Mouse (Mus musculus): ENCODE data around the gene Kansl1. TPM values are rescaled to one million over a fixed set of nuclear protein-coding genes. Genes with fewer than 3 reads are reported as not detected.

The Kansl1 gene
- polyA plus RNA-seq, 1 experiment from 2014 or later, result 25.5 TPM

DNA sequence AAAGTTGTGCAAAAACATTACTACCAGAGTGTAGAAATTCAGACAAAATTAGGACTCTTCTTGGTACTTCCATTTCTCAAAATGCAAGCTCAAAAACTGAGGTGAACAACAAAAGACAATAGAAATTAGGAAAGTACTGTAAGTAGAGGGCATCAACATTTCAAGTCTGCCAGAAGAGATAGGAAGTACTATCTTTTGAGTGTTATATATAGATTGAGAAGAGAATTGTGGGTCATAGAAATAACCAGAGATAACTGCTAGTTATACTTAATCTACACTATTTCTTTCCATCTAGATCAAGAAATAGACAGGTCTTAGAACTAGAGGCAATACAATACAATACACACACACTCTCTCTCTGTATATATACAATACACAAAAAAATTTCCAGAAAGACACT, 30.2 kb downstream of the Kansl1 start:
- H3K9ac ChIP-seq, result no peak overlapping the region
- H3K36me3 ChIP-seq, result no peaks in the 10 kb centered on the region
- H3K9me3 ChIP-seq (replicated peaks), result no peaks in the 10 kb centered on the region
- no peaks in the 10 kb centered on the region for H3K27me3 ChIP-seq
- H3K4me1 ChIP-seq, result 0 out of 2 replicates have a peak, but pooled peaks cover 3% of the 10 kb centered on the region
- H3K4me3 ChIP-seq (replicated peaks), result no peak overlapping the region
- H3K27ac ChIP-seq (replicated peaks), result no peak overlapping the region
- H3K4me2 ChIP-seq (replicated peaks), result no peak overlapping the region
- ATAC-seq (ENCODE audit: insufficient number of reproducible peaks, low FRiP score, low TSS enrichment, low read depth), result no peak

DNA sequence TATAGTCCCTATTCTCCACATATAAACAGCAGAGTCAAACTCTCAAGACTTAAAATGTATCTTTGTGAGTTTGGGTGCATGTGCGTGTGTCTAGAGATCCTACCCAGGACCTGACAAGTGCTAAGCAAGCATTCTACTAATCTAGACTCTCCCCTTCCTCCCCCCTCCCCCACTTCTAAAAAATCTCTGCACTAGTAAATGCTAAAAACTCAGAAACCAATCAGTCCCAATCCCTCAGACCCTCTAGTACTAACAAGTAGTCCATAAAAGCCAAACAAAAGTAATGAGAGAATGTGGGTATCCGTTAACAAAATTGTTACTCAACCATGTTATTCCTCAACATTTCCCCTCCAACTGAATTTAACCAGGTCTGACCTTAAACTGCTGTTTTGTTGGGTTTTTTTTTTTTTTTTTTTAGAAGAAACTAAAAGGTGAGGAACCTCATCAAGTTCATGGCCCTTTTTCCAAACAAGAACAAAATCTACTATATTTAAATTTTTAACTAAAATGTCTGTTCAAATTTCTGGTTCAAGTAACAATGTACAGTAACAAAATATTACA, 32.2 kb downstream of the Kansl1 start:
- H3K36me3 ChIP-seq, result no peaks in the 10 kb centered on the region
- no peak overlapping the region for H3K27ac ChIP-seq (replicated peaks)
- no peak overlapping the region for H3K4me3 ChIP-seq (replicated peaks)
- WGBS, result 64% methylated on average over 2 of the region's 2 CpGs
- no peaks in the 10 kb centered on the region for H3K9me3 ChIP-seq (replicated peaks)
- no peak overlapping the region for H3K4me2 ChIP-seq (replicated peaks)
- H3K4me1 ChIP-seq, result peaks cover 3% of the 10 kb centered on the region; the same call in 1 of the 2 replicates
- H3K27me3 ChIP-seq, result no peaks in the 10 kb centered on the region
- no peak overlapping the region for H3K9ac ChIP-seq
- no peak for ATAC-seq (ENCODE audit: insufficient number of reproducible peaks, low FRiP score, low TSS enrichment, low read depth)

DNA sequence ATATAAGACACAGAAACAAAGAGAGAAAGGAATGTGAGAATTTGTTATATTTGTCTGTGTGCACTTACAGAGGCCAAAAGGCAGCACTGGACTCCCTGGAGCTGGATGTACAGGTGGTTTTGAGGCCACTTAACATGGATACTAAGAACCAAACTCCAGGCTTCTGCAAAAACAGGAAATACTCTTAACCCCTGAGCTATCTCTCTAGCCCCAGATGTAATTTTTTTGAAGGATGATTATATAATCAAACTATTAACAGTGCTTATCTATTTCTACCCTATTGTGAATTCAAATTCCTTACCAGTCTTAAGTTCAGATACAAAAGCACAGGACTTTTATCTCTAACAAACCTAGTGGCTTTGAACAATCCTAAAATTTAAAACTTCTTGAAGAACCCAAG, 32.9 kb downstream of the Kansl1 start:
- H3K27ac ChIP-seq (replicated peaks), result no peak overlapping the region

DNA sequence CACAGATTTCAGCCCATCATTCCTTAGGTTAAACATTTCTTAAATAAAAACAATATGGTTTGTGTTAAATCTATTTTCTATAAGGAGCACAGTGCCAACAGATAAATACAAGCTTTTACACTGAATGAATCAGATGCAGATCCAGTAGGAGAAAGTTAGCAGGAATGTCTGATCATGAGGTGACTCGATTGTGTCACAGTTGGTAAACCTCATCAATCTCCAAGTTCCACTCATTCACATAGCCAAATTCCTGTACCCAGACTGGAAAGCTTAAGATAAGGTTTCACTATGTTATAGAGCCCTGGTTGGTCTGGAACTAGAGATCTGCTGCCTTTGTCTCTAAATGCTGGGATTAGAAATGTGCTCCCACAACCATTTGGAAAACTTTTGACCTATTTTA, 33.5 kb downstream of the Kansl1 start:
- H3K9ac ChIP-seq, result no peak overlapping the region
- no peaks in the 10 kb centered on the region for H3K27me3 ChIP-seq
- no peak for ATAC-seq (ENCODE audit: insufficient number of reproducible peaks, low FRiP score, low TSS enrichment, low read depth)
- H3K4me3 ChIP-seq (replicated peaks), result no peak overlapping the region
- H3K36me3 ChIP-seq, result no peaks in the 10 kb centered on the region
- 51% methylated on average over 1 of the region's 1 CpGs for WGBS
- no peak overlapping the region for H3K4me2 ChIP-seq (replicated peaks)
- H3K4me1 ChIP-seq, result peaks cover 3% of the 10 kb centered on the region; the same call in 1 of the 2 replicates
- H3K27ac ChIP-seq (replicated peaks), result no peak overlapping the region
- no peaks in the 10 kb centered on the region for H3K9me3 ChIP-seq (replicated peaks)

More for the DNA sequence above, 32.9 kb downstream of the Kansl1 start:
- no peak for ATAC-seq (ENCODE audit: insufficient number of reproducible peaks, low FRiP score, low TSS enrichment, low read depth)
- H3K27me3 ChIP-seq, result no peaks in the 10 kb centered on the region
- no peaks in the 10 kb centered on the region for H3K36me3 ChIP-seq
- peaks cover 3% of the 10 kb centered on the region; the same call in 1 of the 2 replicates for H3K4me1 ChIP-seq
- H3K4me3 ChIP-seq (replicated peaks), result no peak overlapping the region
- H3K9me3 ChIP-seq (replicated peaks), result no peaks in the 10 kb centered on the region
- H3K4me2 ChIP-seq (replicated peaks), result no peak overlapping the region
- no peak overlapping the region for H3K9ac ChIP-seq

DNA sequence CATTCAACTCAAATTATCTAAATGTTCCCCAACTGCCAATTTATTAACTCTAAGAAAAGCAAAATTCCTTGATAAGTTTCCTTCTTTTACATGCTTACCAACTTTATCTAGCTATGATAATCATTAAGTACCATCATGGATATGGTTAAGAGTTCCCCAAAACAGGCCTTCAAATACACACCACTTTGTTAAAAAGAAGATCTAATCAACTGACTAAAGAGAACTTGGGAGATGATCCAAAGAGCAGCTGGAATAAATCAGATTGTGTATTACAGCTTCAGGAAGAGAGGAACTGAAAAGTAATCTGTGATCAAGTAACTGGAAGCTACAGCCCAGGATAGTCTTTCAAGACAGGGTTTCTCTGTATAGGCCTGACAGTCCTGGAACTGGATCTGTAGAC, 36.4 kb downstream of the Kansl1 start:
- Histone ChIP-seq H3K4me3 (replicated peaks) (no peak overlapping the region), H3K4me1 (peaks cover 3% of the 10 kb centered on the region; the same call in 1 of the 2 replicates), H3K9me3 (replicated peaks) (no peaks in the 10 kb centered on the region), H3K9ac (no peak overlapping the region), H3K27ac (replicated peaks) (no peak overlapping the region), H3K4me2 (replicated peaks) (no peak overlapping the region), H3K27me3 (no peaks in the 10 kb centered on the region), H3K36me3 (no peaks in the 10 kb centered on the region)
- no peak for ATAC-seq (ENCODE audit: insufficient number of reproducible peaks, low FRiP score, low TSS enrichment, low read depth)

DNA sequence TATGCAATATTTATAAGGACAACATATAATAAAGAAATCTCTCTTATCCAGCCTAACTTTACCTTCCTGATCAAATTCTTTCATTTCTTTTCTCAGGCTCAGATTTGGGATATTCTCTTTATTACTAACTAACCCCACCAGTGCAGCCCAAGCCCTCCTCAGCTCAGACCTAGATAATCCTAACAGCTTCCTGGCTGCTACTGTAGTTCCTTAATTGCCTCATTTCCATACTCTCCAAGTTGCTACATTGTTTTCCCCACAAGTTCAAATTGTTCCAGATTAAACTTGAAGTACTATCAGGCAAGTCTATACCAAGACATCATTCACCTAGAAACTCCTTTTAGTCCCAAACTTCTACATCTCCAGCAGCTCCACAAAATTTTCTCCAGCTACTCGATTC, 36.9 kb downstream of the Kansl1 start:
- Histone ChIP-seq H3K36me3 (no peaks in the 10 kb centered on the region), H3K4me3 (replicated peaks) (no peak overlapping the region), H3K4me1 (peaks cover 3% of the 10 kb centered on the region; the same call in 1 of the 2 replicates), H3K4me2 (replicated peaks) (no peak overlapping the region), H3K27ac (replicated peaks) (no peak overlapping the region), H3K9me3 (replicated peaks) (no peaks in the 10 kb centered on the region), H3K9ac (no peak overlapping the region), H3K27me3 (no peaks in the 10 kb centered on the region)
- no peak for ATAC-seq (ENCODE audit: insufficient number of reproducible peaks, low FRiP score, low TSS enrichment, low read depth)
- 73% methylated on average over 1 of the region's 1 CpGs for WGBS

DNA sequence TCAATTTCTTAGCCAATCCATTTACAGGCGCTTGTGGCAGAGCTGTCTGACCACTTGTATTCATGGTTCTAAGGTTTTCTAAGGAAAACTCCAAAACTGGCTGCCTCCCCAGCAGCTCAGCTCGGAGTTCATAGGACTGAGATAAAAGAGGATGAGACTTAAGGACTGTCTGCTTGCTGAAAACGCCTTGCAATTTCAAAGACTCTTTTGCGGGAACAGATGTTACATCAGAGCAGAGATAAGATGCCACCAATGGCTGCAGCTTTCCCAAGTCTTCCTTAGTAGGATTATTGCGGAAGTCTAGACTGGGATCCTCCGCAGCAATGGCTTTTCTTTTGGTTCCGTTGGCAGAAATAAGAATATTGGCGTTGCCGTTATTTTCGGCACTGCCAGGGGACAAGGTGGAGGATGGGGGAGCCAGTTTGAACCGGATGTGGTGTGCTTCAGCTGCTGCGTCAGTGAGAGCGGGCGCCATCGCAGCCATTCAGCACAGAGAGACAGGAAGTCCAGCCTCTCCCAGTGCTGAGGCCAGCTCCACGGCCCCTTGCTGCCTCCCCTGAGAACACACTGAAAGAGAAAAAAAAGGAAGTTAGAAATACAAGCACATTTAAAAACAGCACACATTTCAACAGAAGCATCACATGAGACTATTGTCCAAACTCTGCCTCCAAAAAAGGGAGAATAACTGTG, 43.8 kb downstream of the Kansl1 start:
- Histone ChIP-seq H3K4me3 (replicated peaks) (no peak overlapping the region), H3K27me3 (no peaks in the 10 kb centered on the region), H3K9me3 (replicated peaks) (no peaks in the 10 kb centered on the region), H3K4me1 (no peaks in the 10 kb centered on the region), H3K9ac (no peak overlapping the region), H3K4me2 (replicated peaks) (no peak overlapping the region), H3K27ac (replicated peaks) (no peak overlapping the region), H3K36me3 (peaks cover 19% of the 10 kb centered on the region)
- WGBS, result 84% methylated on average over 16 of the region's 16 CpGs
- ATAC-seq (ENCODE audit: insufficient number of reproducible peaks, low FRiP score, low TSS enrichment, low read depth), result no peak

DNA sequence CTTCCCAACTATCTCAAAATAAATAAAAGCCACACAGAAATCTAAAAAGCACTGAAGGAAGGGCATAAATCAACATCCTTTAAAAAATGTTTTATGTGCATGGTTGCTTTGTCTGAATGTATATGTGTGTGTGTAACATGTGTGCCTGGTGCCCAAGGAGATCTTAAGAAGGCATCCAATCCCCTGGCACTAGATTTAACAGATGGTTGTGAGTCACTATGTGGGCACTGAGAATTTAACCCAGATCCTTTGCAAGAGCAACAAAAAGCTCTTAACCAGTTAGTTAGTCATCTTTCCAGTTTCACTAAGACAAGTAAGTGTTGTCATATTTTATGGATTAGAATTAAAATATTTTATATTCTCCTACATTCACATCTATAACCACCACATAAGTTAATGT, 56.4 kb downstream of the Kansl1 start:
- H3K27ac ChIP-seq (replicated peaks), result no peak overlapping the region
- no peak for ATAC-seq (ENCODE audit: insufficient number of reproducible peaks, low FRiP score, low TSS enrichment, low read depth)
- no peak overlapping the region for H3K4me2 ChIP-seq (replicated peaks)
- no peaks in the 10 kb centered on the region for H3K9me3 ChIP-seq (replicated peaks)
- H3K4me1 ChIP-seq, result no peaks in the 10 kb centered on the region
- H3K4me3 ChIP-seq (replicated peaks), result no peak overlapping the region
- H3K9ac ChIP-seq, result no peak overlapping the region
- peaks cover 11% of the 10 kb centered on the region; the same call in 1 of the 2 replicates for H3K36me3 ChIP-seq
- no peaks in the 10 kb centered on the region for H3K27me3 ChIP-seq

DNA sequence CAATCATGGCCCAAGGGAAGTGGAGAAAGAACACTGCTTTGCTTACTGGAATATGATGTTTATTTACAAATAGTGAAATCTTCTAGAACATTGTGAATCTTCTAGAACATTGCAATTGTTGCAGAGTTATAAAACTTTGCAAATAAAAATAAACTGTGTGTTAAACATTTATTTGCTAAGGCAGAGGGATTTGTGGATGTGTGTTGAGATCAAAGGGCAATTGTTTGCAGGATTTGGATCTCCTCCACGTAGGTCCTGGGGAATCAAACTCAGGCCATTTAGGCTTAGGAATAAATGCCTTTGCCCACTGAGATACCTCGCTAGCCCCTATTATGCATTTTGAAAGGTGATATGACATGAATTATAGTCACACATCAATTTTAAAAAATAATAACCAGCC, 61.3 kb downstream of the Kansl1 start:
- ATAC-seq (ENCODE audit: insufficient number of reproducible peaks, low FRiP score, low TSS enrichment, low read depth), result no peak

DNA sequence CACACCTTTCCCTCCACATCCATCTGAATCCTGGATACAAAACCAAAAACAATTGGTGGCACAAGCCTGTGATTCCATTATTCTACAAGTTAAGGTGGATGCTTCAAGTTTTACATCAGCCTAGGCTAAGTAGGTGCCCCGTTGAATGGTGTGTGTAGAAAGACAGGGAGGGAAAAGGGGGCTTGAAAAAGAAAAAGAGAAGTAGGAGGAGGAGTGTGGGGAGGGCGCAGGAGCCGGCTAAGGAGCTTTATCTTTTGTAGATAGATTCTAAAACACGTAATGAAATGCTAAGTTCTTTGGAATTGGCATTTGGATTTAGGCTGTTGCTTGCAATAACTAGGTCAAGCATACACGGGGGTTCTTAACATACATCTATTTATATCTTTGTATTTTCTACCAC, 67.7 kb downstream of the Kansl1 start:
- 77% methylated on average over 5 of the region's 5 CpGs for WGBS
- no peak for ATAC-seq (ENCODE audit: insufficient number of reproducible peaks, low FRiP score, low TSS enrichment, low read depth)

More for the DNA sequence above, 61.3 kb downstream of the Kansl1 start:
- Histone ChIP-seq H3K27ac (replicated peaks) (no peak overlapping the region), H3K4me2 (replicated peaks) (no peak overlapping the region), H3K4me3 (replicated peaks) (no peak overlapping the region), H3K36me3 (peaks cover 15% of the 10 kb centered on the region), H3K9me3 (replicated peaks) (no peaks in the 10 kb centered on the region), H3K4me1 (no peaks in the 10 kb centered on the region), H3K27me3 (no peaks in the 10 kb centered on the region), H3K9ac (no peak overlapping the region)
- 64% methylated on average over 2 of the region's 2 CpGs for WGBS

DNA sequence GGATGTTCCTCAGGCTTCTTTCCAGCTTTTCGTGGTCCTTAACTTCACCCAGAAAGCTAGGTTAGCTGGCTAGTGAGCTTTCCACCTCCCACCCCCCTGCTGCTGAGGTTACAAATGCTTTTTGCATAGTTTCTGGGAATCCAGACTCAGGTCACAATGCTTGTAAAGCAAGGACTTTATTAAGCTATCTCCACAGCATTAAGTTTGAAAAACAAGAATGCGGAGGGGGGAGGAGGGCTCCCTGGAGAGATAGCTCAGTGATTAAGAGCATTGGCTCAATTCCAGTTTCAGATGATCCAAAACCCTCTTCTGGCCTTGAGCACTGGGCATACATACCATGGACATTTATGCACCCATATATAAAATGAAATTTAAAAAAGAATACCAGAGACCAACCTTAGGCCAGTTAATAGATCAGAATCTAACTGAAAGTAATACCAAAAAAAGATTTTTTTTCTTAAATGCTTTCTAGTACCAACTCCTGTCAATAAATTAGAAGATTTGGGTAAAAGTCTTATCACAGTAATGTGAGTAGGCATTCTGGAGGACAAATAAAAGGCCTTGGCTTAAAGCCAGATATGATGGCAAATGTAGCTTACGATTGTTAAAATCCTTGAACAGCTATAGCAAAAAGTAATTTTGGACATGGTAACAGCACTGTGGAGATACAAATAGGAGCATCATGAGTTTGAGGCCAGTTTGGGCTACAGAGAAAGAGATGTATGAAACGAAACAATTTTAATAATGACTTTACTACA, 69.0 kb downstream of the Kansl1 start:
- Histone ChIP-seq H3K4me2 (replicated peaks) (no peak overlapping the region), H3K9ac (no peak overlapping the region), H3K9me3 (replicated peaks) (no peaks in the 10 kb centered on the region), H3K36me3 (peaks cover 9% of the 10 kb centered on the region), H3K27ac (replicated peaks) (no peak overlapping the region), H3K4me3 (replicated peaks) (no peak overlapping the region), H3K27me3 (no peaks in the 10 kb centered on the region), H3K4me1 (no peaks in the 10 kb centered on the region)
- no peak for ATAC-seq (ENCODE audit: insufficient number of reproducible peaks, low FRiP score, low TSS enrichment, low read depth)
- WGBS, result 71% methylated on average over 4 of the region's 4 CpGs

More for the DNA sequence above, 67.7 kb downstream of the Kansl1 start:
- no peak overlapping the region for H3K9ac ChIP-seq
- no peak overlapping the region for H3K4me2 ChIP-seq (replicated peaks)
- no peaks in the 10 kb centered on the region for H3K27me3 ChIP-seq
- H3K4me3 ChIP-seq (replicated peaks), result no peak overlapping the region
- no peaks in the 10 kb centered on the region for H3K4me1 ChIP-seq
- peaks cover 9% of the 10 kb centered on the region for H3K36me3 ChIP-seq
- H3K9me3 ChIP-seq (replicated peaks), result no peaks in the 10 kb centered on the region
- H3K27ac ChIP-seq (replicated peaks), result no peak overlapping the region

All from embryonic facial prominence, embryonic 15.5 days (tissue).